Mouse (Mus musculus) hindbrain, embryonic 16.5 days (tissue): ENCODE data around the gene Tns3. TPM values are rescaled to one million over a fixed set of nuclear protein-coding genes. Genes with fewer than 3 reads are reported as not detected.
"Not testable (repeated sequence)": the region's sequence is repeated elsewhere in the genome, so short reads cannot be mapped to it uniquely, and the experiment has no call there.

Experiments
- ATAC-seq: fragments of 200-750 bp; cut with Nextera tagmentation; 2 replicates; pipeline ENCODE4 v1.8.0; 2017; ENCODE audit warnings: moderate TSS enrichment, moderate library complexity
- H3K27ac ChIP-seq: fragments of 300-500 bp; sonication (generic); 2 replicates; pipeline ENCODE4 v1.5.1; 2014; ENCODE audit warnings: low read depth, mild to moderate bottlenecking, control low read depth, low read length, moderate library complexity
- H3K27me3 ChIP-seq: fragments of 300-500 bp; sonication (generic); replicated peaks from 2 replicates; pipeline ENCODE4 v1.6.1; 2014; ENCODE audit warnings: low read length; ENCODE audit not compliant: control insufficient read depth, insufficient read depth
- H3K36me3 ChIP-seq: fragments of 300-500 bp; sonication (generic); 2 replicates; pipeline ENCODE4 v1.6.1; 2014; ENCODE audit warnings: mild to moderate bottlenecking, low read length, moderate library complexity, mixed read lengths; ENCODE audit not compliant: control insufficient read depth, insufficient read depth
- H3K4me1 ChIP-seq: fragments of 300-500 bp; sonication (generic); 2 replicates; pipeline ENCODE4 v1.6.1; 2014; ENCODE audit warnings: low read depth, low read length; ENCODE audit not compliant: control insufficient read depth, insufficient read depth
- H3K4me2 ChIP-seq: fragments of 300-500 bp; sonication (generic); 2 replicates; pipeline ENCODE4 v1.6.1; 2014; ENCODE audit warnings: mild to moderate bottlenecking, low read length, control low read depth, moderate library complexity
- H3K4me3 ChIP-seq: fragments of 300-500 bp; sonication (generic); 2 replicates; pipeline ENCODE4 v1.5.1; 2014; ENCODE audit warnings: mild to moderate bottlenecking, low read length, control low read depth, moderate library complexity
- H3K9ac ChIP-seq: fragments of 300-500 bp; sonication (generic); 2 replicates; pipeline ENCODE4 v1.6.1; 2014; ENCODE audit warnings: low read depth, mild to moderate bottlenecking, control low read depth, low read length, moderate library complexity
- H3K9me3 ChIP-seq: fragments of 300-500 bp; sonication (generic); 2 replicates; pipeline ENCODE4 v1.6.1; 2014; ENCODE audit warnings: mild to moderate bottlenecking, low read length, moderate library complexity; ENCODE audit not compliant: control insufficient read depth
- WGBS: fragments of 180-500 bp; shearing (Covaris S2); extraction: QIAGEN DNeasy Blood & Tissue Kit; methylation state at CpG from one replicate; pipeline ENCODE4 v1.1.7; 2014; 5-methylcytosine and 5-hydroxymethylcytosine counted together
- polyA plus RNA-seq: library from polyadenylated mRNA; unstranded; fragments of >200 nt; fragmentation: Nextera tagmentation; extraction: Ambion mirVana; gene quantifications from 2 replicates; pipeline ENCODE4 v1.2.1, GENCODE M21; 2015

Tns3 gene
- polyA plus RNA-seq, 1 experiment from 2014 or later, result 7.5 TPM

GRCm38 (mm10) chr11:8541222-8541815, 123.0 kb downstream of the Tns3 start:
- Histone ChIP-seq H3K9me3 (no peaks in the 10 kb centered on the region), H3K4me1 (peaks cover 2% of the 10 kb centered on the region; the same call in 1 of the 2 replicates), H3K9ac (no peak overlapping the region), H3K27ac (no peak overlapping the region), H3K4me3 (no peak overlapping the region), H3K27me3 (no peaks in the 10 kb centered on the region), H3K36me3 (no peaks in the 10 kb centered on the region), H3K4me2 (no peak overlapping the region)
- WGBS, result 61% methylated on average over 9 of the region's 9 CpGs
- no peak; the same call in 1 of the 2 replicates for ATAC-seq

GRCm38 (mm10) chr11:8539593-8540265, 124.6 kb downstream of the Tns3 start:
- no peaks in the 10 kb centered on the region for H3K9me3 ChIP-seq
- WGBS, result 70% methylated on average over 8 of the region's 8 CpGs
- no peak overlapping the region for H3K4me2 ChIP-seq
- no peak overlapping the region for H3K27ac ChIP-seq
- no peak for ATAC-seq
- no peak overlapping the region for H3K4me3 ChIP-seq
- H3K4me1 ChIP-seq, result peaks cover 2% of the 10 kb centered on the region; the same call in 1 of the 2 replicates
- H3K27me3 ChIP-seq, result no peaks in the 10 kb centered on the region
- no peaks in the 10 kb centered on the region for H3K36me3 ChIP-seq
- H3K9ac ChIP-seq, result no peak overlapping the region

DNA sequence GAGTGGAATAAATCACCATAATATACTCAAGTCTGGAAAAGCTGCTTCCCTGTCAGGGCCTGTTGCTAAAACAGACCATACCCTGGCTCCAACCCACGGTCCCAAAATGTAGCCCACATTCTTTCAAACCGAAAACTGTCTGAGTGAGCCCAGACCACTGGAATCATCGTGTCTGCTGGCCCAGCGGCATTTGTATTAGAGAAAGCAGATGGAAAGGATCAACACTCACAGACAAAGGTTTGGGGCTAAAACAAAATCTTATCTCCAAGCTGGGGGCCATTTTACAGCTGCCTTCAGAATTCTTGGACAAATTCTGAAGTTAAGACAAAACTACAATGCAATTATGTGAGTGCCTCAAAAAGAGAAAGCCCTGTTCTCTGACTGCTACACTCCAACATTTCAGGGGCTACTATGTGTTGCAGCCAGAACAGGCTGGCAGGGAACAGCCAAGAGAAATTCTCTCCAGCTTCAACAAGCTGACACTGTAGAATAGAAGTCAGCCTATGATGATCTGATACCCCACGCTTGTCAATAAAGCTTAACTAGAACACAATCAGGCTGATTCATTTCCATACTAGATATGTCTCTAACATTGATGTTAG, 127.2 kb downstream of the Tns3 start:
- ATAC-seq, result no peak
- Histone ChIP-seq H3K36me3 (no peaks in the 10 kb centered on the region), H3K9me3 (no peaks in the 10 kb centered on the region), H3K4me3 (no peak overlapping the region), H3K27me3 (no peaks in the 10 kb centered on the region), H3K4me2 (no peak overlapping the region), H3K27ac (no peak overlapping the region), H3K4me1 (peaks cover 4% of the 10 kb centered on the region; the same call in 1 of the 2 replicates), H3K9ac (no peak overlapping the region)
- 84% methylated on average over 5 of the region's 5 CpGs for whole genome bisulfite sequencing

DNA sequence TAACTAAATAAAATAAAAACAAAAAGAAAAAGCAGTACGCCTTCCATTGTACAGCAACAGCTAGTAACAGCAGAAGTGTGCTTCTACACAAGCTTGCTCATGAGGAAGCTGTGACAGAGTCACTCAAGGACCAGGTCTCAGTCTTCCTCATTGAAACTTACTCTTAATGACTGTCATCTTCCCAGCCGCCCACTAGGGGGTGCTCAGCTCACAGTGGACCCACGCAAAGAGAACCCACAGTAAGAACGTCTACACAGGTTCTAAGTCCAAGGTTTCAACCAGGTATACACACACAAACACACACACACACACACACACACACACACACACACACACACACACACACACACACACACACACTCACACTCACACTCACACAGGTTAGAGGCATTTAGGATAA, 129.4 kb downstream of the Tns3 start:
- no peaks in the 10 kb centered on the region for H3K27me3 ChIP-seq
- 26% methylated on average over 4 of the region's 4 CpGs for WGBS
- no peak overlapping the region for H3K27ac ChIP-seq
- ATAC-seq, result peak; percentile 55; the same call in 1 of the 2 replicates
- H3K4me3 ChIP-seq, result no peak overlapping the region
- peaks cover 4% of the 10 kb centered on the region for H3K4me1 ChIP-seq
- no peak overlapping the region for H3K9ac ChIP-seq
- H3K9me3 ChIP-seq, result no peaks in the 10 kb centered on the region
- no peaks in the 10 kb centered on the region for H3K36me3 ChIP-seq
- no peak overlapping the region for H3K4me2 ChIP-seq

DNA sequence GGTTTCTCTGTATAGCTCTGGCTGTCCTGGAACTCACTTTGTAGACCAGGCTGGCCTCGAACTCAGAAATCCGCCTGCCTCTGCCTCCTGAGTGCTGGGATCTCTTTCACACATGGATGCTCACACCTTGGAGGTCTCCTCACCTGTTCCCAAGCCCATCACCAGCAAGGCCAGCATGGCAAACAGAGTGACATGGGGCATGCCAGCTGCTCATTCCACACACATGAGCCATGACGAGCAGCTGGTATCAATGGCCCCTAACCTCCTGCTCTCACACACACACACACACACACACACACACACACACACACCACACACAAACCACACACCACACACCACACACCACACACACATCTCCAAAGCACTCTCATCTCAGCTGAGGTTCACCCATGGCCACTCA, 131.6 kb downstream of the Tns3 start:
- H3K27ac ChIP-seq, ATAC-seq, H3K4me2 ChIP-seq, H3K4me3 ChIP-seq, H3K4me1 ChIP-seq, H3K27me3 ChIP-seq, H3K9ac ChIP-seq, H3K9me3 ChIP-seq, H3K36me3 ChIP-seq: not testable (repeated sequence)
- WGBS, result 93% methylated on average over 3 of the region's 3 CpGs

DNA sequence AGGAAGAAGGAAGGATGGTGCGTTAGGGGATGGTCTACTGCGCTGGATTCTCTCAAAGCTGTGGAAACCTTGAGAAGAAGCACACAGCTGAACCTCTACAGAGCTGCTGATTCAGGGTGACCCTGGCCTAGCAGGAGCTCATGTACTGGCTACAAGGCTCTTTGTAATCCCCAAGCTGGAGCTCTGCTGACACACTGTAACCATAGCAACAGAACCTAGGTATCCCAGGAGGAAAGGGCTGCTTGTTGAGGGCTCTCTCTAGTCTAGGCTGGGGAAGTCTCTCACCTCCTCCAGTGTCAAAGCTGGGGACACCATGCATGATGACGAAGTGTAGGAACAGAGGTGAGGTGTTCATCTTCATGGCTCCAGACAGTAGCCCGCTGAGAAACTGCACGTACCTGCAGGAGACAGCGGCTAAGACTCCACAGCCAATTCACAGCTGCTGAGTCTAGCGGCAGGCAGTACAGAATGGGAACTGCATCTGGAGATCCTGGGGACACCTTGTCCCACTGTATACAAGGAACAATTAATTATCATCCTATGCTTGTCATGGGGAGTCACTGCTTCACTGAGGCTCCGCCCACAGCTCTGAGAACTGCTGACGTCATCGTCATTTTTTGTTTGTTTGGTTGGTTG, 132.1 kb downstream of the Tns3 start:
- Histone ChIP-seq H3K27me3 (no peaks in the 10 kb centered on the region), H3K4me3 (no peak overlapping the region), H3K4me2 (no peak overlapping the region), H3K4me1 (peaks cover 4% of the 10 kb centered on the region), H3K27ac (no peak overlapping the region), H3K9me3 (no peaks in the 10 kb centered on the region), H3K9ac (no peak overlapping the region), H3K36me3 (no peaks in the 10 kb centered on the region)
- peak; percentile 83 for ATAC-seq
- 74% methylated on average over 10 of the region's 10 CpGs for WGBS

DNA sequence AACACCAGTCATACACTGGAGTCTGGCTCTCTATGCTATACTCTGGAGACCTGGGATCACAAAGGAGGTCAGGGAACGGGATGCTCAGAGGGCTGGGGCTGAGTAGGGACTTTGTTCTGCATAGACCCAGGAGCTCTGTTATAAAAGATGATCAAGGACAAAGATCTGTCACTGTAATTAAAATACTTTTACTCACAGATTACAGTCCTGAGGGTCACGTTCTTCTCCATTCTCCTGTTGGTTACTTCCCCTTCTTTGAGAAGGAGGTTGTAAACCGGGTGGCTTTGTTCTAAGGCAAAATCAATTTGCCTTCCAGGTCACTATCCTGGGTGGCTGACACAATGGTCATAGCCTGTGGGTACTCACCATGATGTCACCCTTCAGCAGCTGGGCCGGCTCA, 133.8 kb downstream of the Tns3 start:
- Histone ChIP-seq H3K4me2 (no peak overlapping the region), H3K4me1 (peaks cover 2% of the 10 kb centered on the region), H3K4me3 (no peak overlapping the region), H3K27ac (no peak overlapping the region), H3K36me3 (no peaks in the 10 kb centered on the region), H3K9ac (no peak overlapping the region), H3K27me3 (no peaks in the 10 kb centered on the region), H3K9me3 (no peaks in the 10 kb centered on the region)
- WGBS, result 46% methylated on average over 4 of the region's 4 CpGs
- no peak for ATAC-seq

- no peak overlapping the region for H3K9ac ChIP-seq
- H3K9me3 ChIP-seq, result no peaks in the 10 kb centered on the region
- H3K4me1 ChIP-seq, result peaks cover 2% of the 10 kb centered on the region
- no peak for ATAC-seq
- no peak overlapping the region for H3K4me3 ChIP-seq
- no peaks in the 10 kb centered on the region for H3K36me3 ChIP-seq
- no peaks in the 10 kb centered on the region for H3K27me3 ChIP-seq
- no peak overlapping the region for H3K4me2 ChIP-seq
- WGBS, result 89% methylated on average over 4 of the region's 4 CpGs
- H3K27ac ChIP-seq, result no peak overlapping the region
These were observed 134.3 kb downstream of the Tns3 start for GRCm38 (mm10) chr11:8530036-8530435.

DNA sequence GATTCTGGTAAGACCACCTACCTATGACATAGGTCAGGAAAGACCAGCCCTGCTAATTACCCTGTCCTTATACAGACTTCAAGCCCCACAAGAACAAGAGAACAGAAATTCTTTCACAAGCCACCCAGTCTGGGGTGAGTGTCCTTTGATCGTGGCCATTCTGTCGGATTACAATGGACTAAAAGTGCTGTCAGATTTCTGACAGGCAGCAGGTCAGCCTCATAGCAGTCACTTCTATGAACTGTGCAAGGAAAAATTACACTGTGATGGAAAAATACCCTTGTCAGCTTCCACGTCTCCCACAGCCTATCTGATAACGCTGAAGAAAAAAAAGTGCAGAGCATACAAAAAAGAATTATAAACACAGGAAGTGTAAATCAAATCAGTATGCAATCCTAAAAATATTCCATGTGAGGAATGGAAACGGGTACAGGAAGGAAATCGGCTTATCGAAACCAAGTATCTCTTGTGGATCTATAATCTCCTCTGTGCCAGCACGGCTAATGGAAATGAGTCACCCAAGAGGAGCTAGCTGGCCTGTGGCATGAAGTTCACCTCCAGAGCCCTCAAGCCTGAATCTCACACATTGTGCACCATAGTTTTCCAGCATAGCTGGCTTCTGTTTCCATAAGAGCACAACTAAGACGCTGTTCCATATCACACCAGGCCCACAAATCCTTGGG, 138.7 kb downstream of the Tns3 start:
- Histone ChIP-seq H3K4me1 (peaks cover 8% of the 10 kb centered on the region), H3K36me3 (no peaks in the 10 kb centered on the region), H3K4me2 (no peak overlapping the region), H3K27ac (no peak overlapping the region), H3K4me3 (no peak overlapping the region), H3K27me3 (no peaks in the 10 kb centered on the region), H3K9me3 (no peaks in the 10 kb centered on the region), H3K9ac (no peak overlapping the region)
- 63% methylated on average over 9 of the region's 9 CpGs for WGBS
- ATAC-seq, result no peak
